Mouse (Mus musculus) forebrain, embryonic 16.5 days (tissue): ENCODE results near the gene Cct2. TPM values are rescaled to one million over a fixed set of nuclear protein-coding genes. Genes with fewer than 3 reads are reported as not detected.

Experiments
- ATAC-seq: fragments of 200-750 bp; cut with Nextera tagmentation; 2 replicates; pipeline ENCODE4 v1.8.0; 2017; ENCODE audit warnings: mild to moderate bottlenecking, moderate library complexity
- H3K27ac ChIP-seq: fragments of 300-500 bp; sonication (generic); 2 replicates; pipeline ENCODE4 v1.5.1; 2014; ENCODE audit warnings: low read length, control low read depth
- H3K27me3 ChIP-seq: fragments of 300-500 bp; sonication (generic); replicated peaks from 2 replicates; pipeline ENCODE4 v1.6.1; 2014; ENCODE audit warnings: low read length; ENCODE audit not compliant: control insufficient read depth, insufficient read depth
- H3K36me3 ChIP-seq: fragments of 300-500 bp; sonication (generic); 2 replicates; pipeline ENCODE4 v1.6.1; 2014; ENCODE audit not compliant: control insufficient read depth, insufficient read depth
- H3K4me1 ChIP-seq: fragments of 300-500 bp; sonication (generic); replicated peaks from 2 replicates; pipeline ENCODE4 v1.6.1; 2014; ENCODE audit warnings: low read length; ENCODE audit not compliant: control insufficient read depth, insufficient read depth
- H3K4me2 ChIP-seq: fragments of 300-500 bp; sonication (generic); 2 replicates; pipeline ENCODE4 v1.6.1; 2014; ENCODE audit warnings: mild to moderate bottlenecking, low read length, control low read depth
- H3K4me3 ChIP-seq: fragments of 300-500 bp; sonication (generic); replicated peaks from 2 replicates; pipeline ENCODE4 v1.5.1; 2014; ENCODE audit warnings: mild to moderate bottlenecking, low read length, control low read depth
- H3K9ac ChIP-seq: fragments of 300-500 bp; sonication (generic); replicated peaks from 2 replicates; pipeline ENCODE4 v1.6.1; 2014; ENCODE audit warnings: low read depth, low read length, control low read depth
- H3K9me3 ChIP-seq: fragments of 300-500 bp; sonication (generic); 2 replicates; pipeline ENCODE4 v1.6.1; 2016; ENCODE audit warnings: low read length; ENCODE audit not compliant: control insufficient read depth
- WGBS: fragments of 180-500 bp; shearing (Covaris S2); extraction: QIAGEN DNeasy Blood & Tissue Kit; methylation state at CpG from one replicate; pipeline ENCODE4 v1.1.7; 2014; 5-methylcytosine and 5-hydroxymethylcytosine counted together
- polyA plus RNA-seq: library from polyadenylated mRNA; unstranded; fragments of >200 nt; fragmentation: Nextera tagmentation; extraction: Ambion mirVana; gene quantifications from 2 replicates; pipeline ENCODE4 v1.2.1, GENCODE M21; 2015

Gene Cct2
- 266 and 286 TPM in 2 replicates for polyA plus RNA-seq

GRCm38 (mm10) chr10:117063254-117064021, at the start of gene Cct2:
Gene Cct2, minus strand, starts transcription at chr10:117063814.
- peaks cover 11% of the 10 kb centered on the region for H3K4me1 ChIP-seq
- H3K9me3 ChIP-seq = no peaks in the 10 kb centered on the region
- peak; percentile 94 for ATAC-seq
- peak within 1 kb of the TSS; percentile 87 for H3K4me3 ChIP-seq
- no peaks in the 10 kb centered on the region for H3K27me3 ChIP-seq
- H3K27ac ChIP-seq = peak within 1 kb of the TSS; percentile 93
- H3K36me3 ChIP-seq = peaks cover 29% of the 10 kb centered on the region
- H3K9ac ChIP-seq = peak within 1 kb of the TSS; percentile 80
- H3K4me2 ChIP-seq = peak within 1 kb of the TSS; percentile 97
- under 1% methylated on average over 68 of the region's 68 CpGs for WGBS

GRCm38 (mm10) chr10:117112545-117112944, 48.9 kb upstream of the Cct2 start:
- no peaks in the 10 kb centered on the region for H3K9me3 ChIP-seq
- 65% methylated on average over 2 of the region's 2 CpGs for WGBS
- H3K27me3 ChIP-seq = no peaks in the 10 kb centered on the region
- H3K9ac ChIP-seq = no peak overlapping the region
- H3K27ac ChIP-seq = no peak overlapping the region
- no peak overlapping the region for H3K4me3 ChIP-seq
- H3K4me2 ChIP-seq = no peak overlapping the region
- no peaks in the 10 kb centered on the region for H3K36me3 ChIP-seq
- no peak for ATAC-seq
- H3K4me1 ChIP-seq = 0 out of 2 replicates have a peak, but pooled peaks cover 4% of the 10 kb centered on the region

- Histone ChIP-seq H3K9ac (no peak overlapping the region), H3K27me3 (no peaks in the 10 kb centered on the region), H3K4me2 (no peak overlapping the region), H3K36me3 (no peaks in the 10 kb centered on the region), H3K27ac (no peak overlapping the region), H3K4me1 (0 out of 2 replicates have a peak, but pooled peaks cover 4% of the 10 kb centered on the region), H3K4me3 (no peak overlapping the region), H3K9me3 (no peaks in the 10 kb centered on the region)
- no peak for ATAC-seq
- 79% methylated on average over 7 of the region's 7 CpGs for WGBS
Measured at GRCm38 (mm10) chr10:117111455-117111854, 47.8 kb upstream of the Cct2 start.

- Histone ChIP-seq H3K27me3 (no peaks in the 10 kb centered on the region), H3K4me2 (no peak overlapping the region), H3K9ac (no peak overlapping the region), H3K9me3 (no peaks in the 10 kb centered on the region), H3K27ac (no peak overlapping the region), H3K36me3 (no peaks in the 10 kb centered on the region), H3K4me3 (no peak overlapping the region), H3K4me1 (peaks cover 2% of the 10 kb centered on the region; the same call in 1 of the 2 replicates)
- no peak for ATAC-seq
- WGBS = 83% methylated on average over 3 of the region's 3 CpGs
Measured at GRCm38 (mm10) chr10:117110271-117110670, 46.7 kb upstream of the Cct2 start.

GRCm38 (mm10) chr10:117106686-117107085, 43.1 kb upstream of the Cct2 start:
- H3K4me3 ChIP-seq = no peak overlapping the region
- no peak for ATAC-seq
- peaks cover 2% of the 10 kb centered on the region; the same call in 1 of the 2 replicates for H3K4me1 ChIP-seq
- H3K4me2 ChIP-seq = no peak overlapping the region
- H3K9ac ChIP-seq = no peak overlapping the region
- H3K36me3 ChIP-seq = no peaks in the 10 kb centered on the region
- WGBS = 26% methylated on average over 3 of the region's 3 CpGs
- no peaks in the 10 kb centered on the region for H3K27me3 ChIP-seq
- H3K9me3 ChIP-seq = no peaks in the 10 kb centered on the region
- H3K27ac ChIP-seq = no peak overlapping the region

- Histone ChIP-seq H3K4me2 (no peak overlapping the region), H3K27ac (no peak overlapping the region), H3K27me3 (no peaks in the 10 kb centered on the region), H3K4me3 (no peak overlapping the region), H3K9me3 (no peaks in the 10 kb centered on the region), H3K36me3 (no peaks in the 10 kb centered on the region), H3K4me1 (peaks cover 2% of the 10 kb centered on the region; the same call in 1 of the 2 replicates), H3K9ac (no peak overlapping the region)
- ATAC-seq = no peak
- 6% methylated on average over 4 of the region's 4 CpGs for WGBS
Measured at GRCm38 (mm10) chr10:117106244-117106643, 42.6 kb upstream of the Cct2 start.

- Histone ChIP-seq H3K27me3 (no peaks in the 10 kb centered on the region), H3K9me3 (no peaks in the 10 kb centered on the region), H3K27ac (no peak overlapping the region), H3K36me3 (no peaks in the 10 kb centered on the region), H3K4me2 (no peak overlapping the region), H3K4me1 (no peaks in the 10 kb centered on the region; the same call in 1 of the 2 replicates), H3K4me3 (no peak overlapping the region), H3K9ac (no peak overlapping the region)
- WGBS = 68% methylated on average over 4 of the region's 4 CpGs
- no peak for ATAC-seq
Measured at GRCm38 (mm10) chr10:117105015-117105414, 41.4 kb upstream of the Cct2 start.

- H3K4me3 ChIP-seq = no peak overlapping the region
- no peaks in the 10 kb centered on the region for H3K36me3 ChIP-seq
- H3K9me3 ChIP-seq = no peaks in the 10 kb centered on the region
- H3K27me3 ChIP-seq = no peaks in the 10 kb centered on the region
- no peak overlapping the region for H3K4me2 ChIP-seq
- no peak for ATAC-seq
- no peak overlapping the region for H3K9ac ChIP-seq
- H3K27ac ChIP-seq = no peak overlapping the region
- no peaks in the 10 kb centered on the region; the same call in 1 of the 2 replicates for H3K4me1 ChIP-seq
Measured at GRCm38 (mm10) chr10:117103854-117104598, 40.4 kb upstream of the Cct2 start.

- Histone ChIP-seq H3K27ac (no peak overlapping the region), H3K9ac (no peak overlapping the region), H3K4me3 (no peak overlapping the region), H3K36me3 (no peaks in the 10 kb centered on the region), H3K4me1 (no peaks in the 10 kb centered on the region), H3K27me3 (no peaks in the 10 kb centered on the region), H3K4me2 (no peak overlapping the region), H3K9me3 (no peaks in the 10 kb centered on the region)
- ATAC-seq = no peak
- WGBS = 92% methylated on average over 5 of the region's 5 CpGs
Measured at GRCm38 (mm10) chr10:117100175-117100574, 36.6 kb upstream of the Cct2 start.
